Mouse (Mus musculus) lung, postnatal 0 days (tissue): ENCODE data around the gene Gal3st1. TPM values are rescaled to one million over a fixed set of nuclear protein-coding genes. Genes with fewer than 3 reads are reported as not detected.

Source experiments
- ATAC-seq: fragments of 200-750 bp; cut with Nextera tagmentation; 2 replicates; pipeline ENCODE4 v1.8.0; 2017; ENCODE audit warnings: moderate library complexity
- DNase-seq: peaks from one replicate; pipeline ENCODE4 v3.0.0-alpha.2; 2016; ENCODE audit warnings: low spot score
- H3K27ac ChIP-seq: fragments of 300-500 bp; sonication (generic); 2 replicates; pipeline ENCODE4 v1.5.1; 2014; ENCODE audit warnings: antibody characterized with exemption, mild to moderate bottlenecking, low read length, mixed read lengths
- H3K27me3 ChIP-seq: fragments of 300-500 bp; sonication (generic); replicated peaks from 2 replicates; pipeline ENCODE4 v1.6.1; 2014; ENCODE audit warnings: low read length, mixed read lengths; ENCODE audit not compliant: insufficient read depth
- H3K36me3 ChIP-seq: fragments of 300-500 bp; sonication (generic); 2 replicates; pipeline ENCODE4 v1.6.1; 2014; ENCODE audit warnings: low read length, mixed read lengths; ENCODE audit not compliant: insufficient read depth
- H3K4me1 ChIP-seq: fragments of 300-500 bp; sonication (generic); 2 replicates; pipeline ENCODE4 v1.6.1; 2014; ENCODE audit warnings: antibody characterized with exemption, low read depth, low read length, mixed read lengths; ENCODE audit not compliant: insufficient read depth
- H3K4me2 ChIP-seq: fragments of 300-500 bp; sonication (generic); replicated peaks from 2 replicates; pipeline ENCODE4 v1.6.1; 2014; ENCODE audit warnings: low read depth, mild to moderate bottlenecking, low read length, moderate library complexity, mixed read lengths
- H3K4me3 ChIP-seq: fragments of 300-500 bp; sonication (generic); 2 replicates; pipeline ENCODE4 v1.5.1; 2014; ENCODE audit warnings: low read depth, low read length
- H3K9ac ChIP-seq: fragments of 300-500 bp; sonication (generic); replicated peaks from 2 replicates; pipeline ENCODE4 v1.6.1; 2014; ENCODE audit warnings: low read depth, mild to moderate bottlenecking
- H3K9me3 ChIP-seq: fragments of 300-500 bp; sonication (generic); 2 replicates; pipeline ENCODE4 v1.6.1; 2016; ENCODE audit warnings: low read length, mixed read lengths
- CTCF ChIP-seq: IDR thresholded peaks from 2 replicates; pipeline ENCODE4 v1.5.1; 2016; ENCODE audit warnings: antibody characterized with exemption, mild to moderate bottlenecking
- EP300 ChIP-seq: IDR thresholded peaks from 2 replicates; pipeline ENCODE4 v1.6.1; 2016; ENCODE audit warnings: antibody characterized with exemption, mild to moderate bottlenecking, control low read depth
- WGBS: fragments of 180-500 bp; shearing (Covaris S2); extraction: QIAGEN DNeasy Blood & Tissue Kit; methylation state at CpG from one replicate; pipeline ENCODE4 v1.1.7; 2014; 5-methylcytosine and 5-hydroxymethylcytosine counted together
- polyA plus RNA-seq: library from polyadenylated mRNA; unstranded; fragments of >200 nt; fragmentation: Nextera tagmentation; extraction: Ambion mirVana; gene quantifications from 2 replicates; pipeline ENCODE4 v1.2.1, GENCODE M21; 2015

Gene Gal3st1
- polyA plus RNA-seq, 1 experiment from 2014 or later, result 20.5 TPM

GRCm38 (mm10) chr11:4043081-4043480 is 59.6 kb downstream of the Gal3st1 start:
- 91% methylated on average over 7 of the region's 7 CpGs for WGBS
- H3K4me1 ChIP-seq, result no peaks in the 10 kb centered on the region
- H3K27ac ChIP-seq, result no peak overlapping the region
- ATAC-seq (no peak), DNase-seq (no peak)
- H3K36me3 ChIP-seq, result no peaks in the 10 kb centered on the region
- H3K9me3 ChIP-seq, result no peaks in the 10 kb centered on the region
- H3K4me2 ChIP-seq, result no peak overlapping the region
- no peak overlapping the region for H3K4me3 ChIP-seq
- H3K9ac ChIP-seq, result no peak overlapping the region
- TF ChIP-seq EP300 (no peak), CTCF (no peak)
- no peaks in the 10 kb centered on the region for H3K27me3 ChIP-seq

GRCm38 (mm10) chr11:4046526-4046925 is 63.1 kb downstream of the Gal3st1 start:
- Histone ChIP-seq H3K4me1 (no peaks in the 10 kb centered on the region), H3K4me2 (no peak overlapping the region), H3K36me3 (no peaks in the 10 kb centered on the region), H3K9ac (no peak overlapping the region), H3K4me3 (no peak overlapping the region), H3K27me3 (no peaks in the 10 kb centered on the region), H3K27ac (no peak overlapping the region), H3K9me3 (no peaks in the 10 kb centered on the region)
- DNase-seq, result peak; percentile 45
- TF ChIP-seq CTCF (no peak), EP300 (no peak)
- whole genome bisulfite sequencing, result 54% methylated on average over 5 of the region's 5 CpGs
- peak; percentile 37 for ATAC-seq

GRCm38 (mm10) chr11:4047766-4048165 is 64.3 kb downstream of the Gal3st1 start:
- no peak overlapping the region for H3K4me3 ChIP-seq
- no peaks in the 10 kb centered on the region for H3K27me3 ChIP-seq
- H3K36me3 ChIP-seq, result no peaks in the 10 kb centered on the region
- no peak overlapping the region for H3K9ac ChIP-seq
- no peaks in the 10 kb centered on the region for H3K4me1 ChIP-seq
- peak; percentile 28 for DNase-seq
- 67% methylated on average over 2 of the region's 2 CpGs for WGBS
- H3K27ac ChIP-seq, result no peak overlapping the region
- peak; percentile 35 for ATAC-seq
- H3K9me3 ChIP-seq, result no peaks in the 10 kb centered on the region
- TF ChIP-seq CTCF, result no peak
- TF ChIP-seq EP300, result no peak
- H3K4me2 ChIP-seq, result no peak overlapping the region

GRCm38 (mm10) chr11:4048438-4048837 is 65.0 kb downstream of the Gal3st1 start:
- Histone ChIP-seq H3K9ac (no peak overlapping the region), H3K9me3 (no peaks in the 10 kb centered on the region), H3K27ac (no peak overlapping the region), H3K27me3 (no peaks in the 10 kb centered on the region), H3K4me3 (no peak overlapping the region), H3K36me3 (no peaks in the 10 kb centered on the region), H3K4me2 (no peak overlapping the region), H3K4me1 (no peaks in the 10 kb centered on the region)
- no peak for TF ChIP-seq CTCF
- TF ChIP-seq EP300, result no peak
- DNase-seq, result no peak
- WGBS, result 76% methylated on average over 6 of the region's 6 CpGs
- ATAC-seq, result no peak

Other genes starting within 250 kb of the Gal3st1 start
- gene Osbp2, start 119.7 kb upstream of the Gal3st1 start, polyA plus RNA-seq, result 0.11 and 0.17 TPM in 2 replicates
- 0.23 and 0.31 TPM in 2 replicates for gene 4921536K21Rik, start 88.5 kb upstream of the Gal3st1 start, polyA plus RNA-seq
- 8.3 and 9.3 TPM in 2 replicates for gene Dusp18, start 88.4 kb upstream of the Gal3st1 start, polyA plus RNA-seq
- gene Slc35e4, start 69.0 kb upstream of the Gal3st1 start, polyA plus RNA-seq, result 8.6 and 10.3 TPM in 2 replicates
- gene Tcn2, start 51.5 kb upstream of the Gal3st1 start, polyA plus RNA-seq, result 152 and 170 TPM in 2 replicates
- 34.2 and 38.3 TPM in 2 replicates for gene Pes1, start 19.7 kb upstream of the Gal3st1 start, polyA plus RNA-seq
- not detected in 2 replicates for gene 4930556J24Rik, start 6.9 kb upstream of the Gal3st1 start, polyA plus RNA-seq
- 28.0 and 35.9 TPM in 2 replicates for gene Sec14l4, start 47.8 kb downstream of the Gal3st1 start, polyA plus RNA-seq
- 529 and 716 TPM in 2 replicates for gene Sec14l3, start 81.2 kb downstream of the Gal3st1 start, polyA plus RNA-seq
- gene Mtfp1, start 111.8 kb downstream of the Gal3st1 start, polyA plus RNA-seq, result 6.4 and 6.5 TPM in 2 replicates
- gene Sec14l2, start 139.8 kb downstream of the Gal3st1 start, polyA plus RNA-seq, result 6.5 and 7.6 TPM in 2 replicates
- gene Rnf215, start 151.6 kb downstream of the Gal3st1 start, polyA plus RNA-seq, result 57.8 and 59.0 TPM in 2 replicates
- gene Ccdc157, start 176.7 kb downstream of the Gal3st1 start, polyA plus RNA-seq, result 7.3 and 8.2 TPM in 2 replicates
- gene Sf3a1, start 176.7 kb downstream of the Gal3st1 start, polyA plus RNA-seq, result 12.6 and 13.4 TPM in 2 replicates
- 41.7 and 43.8 TPM in 2 replicates for gene Tbc1d10a, start 203.2 kb downstream of the Gal3st1 start, polyA plus RNA-seq
- 16.5 and 17.8 TPM in 2 replicates for gene Castor1, start 234.6 kb downstream of the Gal3st1 start, polyA plus RNA-seq